Mouse (Mus musculus) Patski (cell line): ENCODE measurements around the gene Ulk4. TPM values are rescaled to one million over a fixed set of nuclear protein-coding genes. Genes with fewer than 3 reads are reported as not detected.
"Not testable (repeated sequence)": the region's sequence is repeated elsewhere in the genome, so short reads cannot be mapped to it uniquely, and the experiment has no call there.

Experiments
- ATAC-seq: fragments of 100-300 bp; one replicate; pipeline ENCODE4 v1.8.0; 2021
- CTCF ChIA-PET: fragments of 350-600 bp; sonication (Branson Sonifier 250); formaldehyde crosslinking; loops from one replicate; lab custom pipeline; 2022; ENCODE audit warnings: inconsistent platforms; lab: Charles Lee
- POLR2A ChIA-PET: fragments of 350-600 bp; sonication (Branson Sonifier 250); formaldehyde crosslinking; loops from one replicate; lab custom pipeline; 2022; ENCODE audit warnings: antibody characterized with exemption, inconsistent platforms; lab: Charles Lee
- DNase-seq: peaks from one replicate; pipeline ENCODE4 v3.0.0-alpha.2; 2011; ENCODE audit warnings: low read depth, low spot score
- H3K27me3 ChIP-seq: fragments of 371-371 bp; one replicate; pipeline ENCODE4 v1.5.1; 2021
- CTCF ChIP-seq: fragments of 100-300 bp; IDR thresholded peaks from one replicate; pipeline ENCODE4 v1.5.1; 2021
- in situ Hi-C: fragments of 300-500 bp; cut with MboI; formaldehyde crosslinking; loops from 3 replicates; pipeline ENCODE4 v1.11.1; 2018; ENCODE audit warnings: low pct_unique_long_range_greater_than_20kb, mixed read lengths
- polyA plus RNA-seq: library from polyadenylated mRNA; unstranded; gene quantifications from one replicate; pipeline ENCODE4 v1.2.3, GENCODE M21; 2021

Gene Ulk4
- polyA plus RNA-seq, 1 experiment from 2014 or later: 6.2 TPM

DNA sequence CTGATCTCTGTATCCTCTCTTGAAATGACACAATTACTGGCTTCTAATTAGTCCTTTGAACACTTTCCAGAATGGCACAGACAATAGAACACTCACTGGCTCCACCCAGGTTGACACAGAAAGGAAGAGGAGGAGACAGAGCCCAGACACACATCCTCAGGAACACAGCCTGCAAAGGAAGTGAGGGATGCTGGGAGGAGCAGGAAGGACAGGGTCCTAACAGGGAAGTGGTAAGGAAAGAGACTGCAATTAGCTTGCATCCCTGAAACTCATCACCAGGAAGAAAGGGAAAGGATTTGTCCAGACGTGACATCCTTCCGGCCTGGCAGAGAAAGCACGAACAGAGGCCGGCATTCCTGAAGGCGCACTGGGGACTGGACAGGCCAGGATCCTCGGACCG, 218.9 kb downstream of the Ulk4 start:
- H3K27me3 ChIP-seq: no peaks in the 10 kb centered on the region
- TF ChIP-seq CTCF: no peak
- POLR2A ChIA-PET: no interaction called here
- ATAC-seq: no peak
- CTCF ChIA-PET: interaction anchor here (1.6 kb wide), 1 partner anchor 15 kb away, joined by 6 read pairs; no protein-coding TSS in a partner anchor
- DNase-seq: no peak
- in situ Hi-C loops: no loop called here

DNA sequence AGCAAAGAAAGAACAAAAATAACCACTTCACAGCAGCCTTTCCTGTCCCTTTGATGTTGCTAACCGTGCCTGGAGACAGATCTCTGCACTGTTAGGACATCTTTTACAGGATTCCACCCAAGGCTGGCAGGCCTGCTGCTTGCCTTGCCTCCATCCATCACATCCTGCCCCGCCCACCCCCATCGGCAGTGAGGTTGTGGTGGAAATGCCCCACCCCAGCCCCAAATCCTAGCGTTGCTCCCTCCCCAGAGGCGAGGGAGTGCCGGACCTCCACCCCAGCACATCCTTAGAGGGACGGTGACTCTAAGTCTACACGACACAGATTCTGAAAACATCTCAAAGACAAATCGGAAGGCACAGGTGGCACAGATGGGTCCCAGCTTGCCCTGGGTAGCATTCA, 219.6 kb downstream of the Ulk4 start:
- CTCF ChIA-PET: no interaction called here

DNA sequence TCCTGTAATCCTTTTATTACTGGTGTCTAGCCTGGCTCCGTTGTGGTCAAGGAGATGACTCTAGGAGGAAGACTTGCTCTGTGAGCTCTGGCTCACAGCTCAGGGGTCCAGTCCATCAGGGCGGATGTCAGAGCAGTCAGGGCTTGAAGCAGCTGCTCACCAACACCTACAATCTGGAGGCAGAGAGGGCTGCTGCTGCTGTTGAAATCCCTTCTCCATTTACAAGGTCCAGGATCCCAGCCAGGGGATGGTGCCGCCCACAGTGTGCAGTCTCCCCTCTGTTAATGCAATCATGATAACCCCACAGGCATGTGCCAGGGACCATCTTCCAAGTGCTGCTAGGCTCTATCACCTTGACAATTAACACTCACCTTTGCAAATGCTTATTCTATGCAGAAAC, 220.5 kb downstream of the Ulk4 start:
- H3K27me3 ChIP-seq: no peaks in the 10 kb centered on the region
- ATAC-seq: no peak
- no peak for DNase-seq
- ChIA-PET CTCF (no interaction called here), POLR2A (no interaction called here)
- no peak for TF ChIP-seq CTCF
- in situ Hi-C loops: no loop called here

More for the DNA sequence above, 219.6 kb downstream of the Ulk4 start:
- no peaks in the 10 kb centered on the region for H3K27me3 ChIP-seq
- DNase-seq (no peak), ATAC-seq (no peak)
- POLR2A ChIA-PET: no interaction called here
- in situ Hi-C loops: no loop called here
- TF ChIP-seq CTCF: no peak

DNA sequence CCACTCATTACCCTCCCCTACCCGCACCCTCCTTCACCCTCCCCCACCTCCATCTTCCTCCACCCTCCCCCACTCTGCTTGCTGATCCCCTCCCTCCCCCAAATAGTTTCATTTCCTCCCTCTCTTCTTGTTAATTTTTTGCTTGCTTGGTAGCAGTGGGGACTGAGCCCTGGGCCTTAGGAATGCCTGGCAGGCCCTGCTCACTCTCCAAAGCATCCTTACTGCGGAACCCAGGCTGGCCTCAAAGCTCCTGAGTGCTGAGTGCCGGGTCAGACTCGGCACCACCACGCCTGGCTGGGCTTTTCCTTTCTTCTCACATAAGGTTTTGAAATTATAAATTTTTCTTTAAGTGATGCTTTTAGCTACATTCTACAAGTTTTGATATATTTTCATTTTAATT, 221.0 kb downstream of the Ulk4 start:
- DNase-seq: no peak
- in situ Hi-C loops: no loop called here
- TF ChIP-seq CTCF: no peak
- ChIA-PET CTCF (no interaction called here), POLR2A (interaction anchor here (0.5 kb wide), 1 partner anchor 10 kb away, joined by 3 read pairs; no protein-coding TSS in a partner anchor)
- no peak for ATAC-seq
- no peaks in the 10 kb centered on the region for H3K27me3 ChIP-seq

DNA sequence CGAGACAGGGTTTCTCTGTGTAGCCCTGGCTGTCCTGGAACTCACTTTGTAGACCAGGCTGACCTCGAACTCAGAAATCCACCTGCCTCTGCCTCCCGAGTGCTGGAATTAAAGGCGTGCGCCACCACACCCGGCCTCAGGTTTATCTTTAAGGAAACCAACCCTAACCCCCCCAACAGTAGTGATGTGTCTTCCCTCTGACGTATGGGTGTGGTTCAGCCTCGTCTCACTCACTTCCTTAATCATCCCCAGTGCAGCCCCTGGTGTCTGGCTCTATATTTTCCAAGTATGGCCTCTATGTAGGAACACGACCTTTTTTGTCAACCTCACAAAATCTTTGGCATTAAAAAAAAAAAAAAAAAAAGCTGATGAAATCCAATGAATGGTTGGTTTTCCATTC, 231.3 kb downstream of the Ulk4 start:
- ChIA-PET CTCF (interaction anchor here (1.0 kb wide), 1 partner anchor 446 kb away, joined by 3 read pairs; no protein-coding TSS in a partner anchor), POLR2A (interaction anchor here (0.6 kb wide), 1 partner anchor 10 kb away, joined by 3 read pairs; no protein-coding TSS in a partner anchor)
- DNase-seq, in situ Hi-C loops, ATAC-seq, H3K27me3 ChIP-seq: not testable (repeated sequence)

DNA sequence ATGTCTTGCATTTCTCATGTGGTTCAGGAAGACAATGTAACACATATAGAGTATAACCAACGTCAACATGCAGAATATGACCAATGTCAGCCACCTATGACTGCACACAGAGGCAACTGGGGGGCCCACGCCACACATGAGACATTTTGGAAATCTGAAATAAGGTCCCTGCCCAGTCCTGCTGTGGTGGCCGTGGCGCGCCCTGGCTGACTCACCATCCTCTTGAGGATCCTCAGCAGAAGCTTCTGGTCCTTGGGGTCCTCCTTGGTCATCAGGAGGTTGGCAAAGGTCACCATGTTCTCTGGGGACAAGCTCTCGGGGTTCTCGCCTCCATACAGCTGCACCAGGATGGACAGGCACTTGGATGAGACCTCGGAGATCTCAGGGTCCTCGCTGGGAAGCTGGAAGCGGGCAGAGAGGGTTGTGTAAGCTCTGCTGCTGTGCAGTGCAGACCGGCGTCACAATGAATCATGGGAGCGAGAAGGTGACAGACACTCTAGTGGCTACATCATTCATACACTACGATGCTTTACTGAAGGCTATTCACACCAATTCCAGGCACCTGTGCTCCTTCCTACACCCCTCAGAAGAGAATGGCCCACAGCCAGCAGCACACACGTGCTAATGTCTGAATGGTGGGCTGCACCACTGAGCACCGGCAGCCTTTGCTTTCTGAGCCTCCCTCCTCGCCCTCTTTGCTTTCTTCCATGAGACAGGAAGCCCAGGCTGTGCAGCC, 232.4 kb downstream of the Ulk4 start:
- ChIA-PET POLR2A (no interaction called here), CTCF (interaction anchor here (1.0 kb wide), 1 partner anchor 445 kb away, joined by 3 read pairs; no protein-coding TSS in a partner anchor)
- no peak for TF ChIP-seq CTCF
- no peak for ATAC-seq
- in situ Hi-C loops: no loop called here
- no peaks in the 10 kb centered on the region for H3K27me3 ChIP-seq
- DNase-seq: no peak

DNA sequence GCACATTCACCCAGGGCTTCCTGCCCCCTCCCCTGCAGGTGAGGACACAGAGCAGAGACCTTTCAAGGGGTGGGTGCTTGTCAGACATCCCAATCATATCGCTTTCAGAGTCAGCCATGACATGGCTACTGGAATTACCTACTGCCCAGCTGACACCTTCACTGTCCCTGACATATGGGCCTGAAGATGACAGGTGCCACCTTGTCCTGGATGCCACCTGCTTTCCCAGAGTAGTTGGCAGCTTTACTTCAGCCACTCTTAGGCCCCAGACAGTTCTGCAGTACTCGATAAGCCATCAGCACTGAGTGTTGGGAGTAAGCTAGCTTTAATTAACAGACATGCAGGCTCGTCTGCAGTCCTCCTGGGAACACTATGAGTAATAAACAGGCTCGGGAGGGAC, 234.0 kb downstream of the Ulk4 start:
- ChIA-PET POLR2A (no interaction called here), CTCF (no interaction called here)
- in situ Hi-C loops: no loop called here
- no peaks in the 10 kb centered on the region for H3K27me3 ChIP-seq
- no peak for DNase-seq
- no peak for TF ChIP-seq CTCF
- no peak for ATAC-seq

DNA sequence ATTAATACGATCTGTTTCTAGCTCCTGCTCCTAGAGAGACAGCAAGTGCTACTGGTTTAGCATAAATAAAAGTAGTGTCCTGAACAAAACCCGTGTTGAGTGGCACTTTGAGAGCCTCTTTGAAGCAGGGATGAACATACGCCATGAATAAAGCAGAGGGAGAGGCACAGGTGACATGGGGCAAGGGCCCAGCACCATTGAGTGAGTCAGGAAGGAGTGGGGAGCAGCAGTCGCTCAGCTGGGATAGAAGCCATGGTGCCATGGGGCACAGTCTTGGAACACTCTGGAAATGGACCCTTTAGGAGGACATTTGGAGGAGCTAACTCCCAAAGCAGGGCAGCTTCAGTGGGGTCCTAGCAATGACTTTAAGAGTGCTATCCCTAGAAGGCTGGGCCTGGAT, 238.6 kb downstream of the Ulk4 start:
- in situ Hi-C loops: no loop called here
- CTCF ChIA-PET: interaction anchor here (1.9 kb wide), 1 partner anchor 35 kb away, joined by 4 read pairs; no protein-coding TSS in a partner anchor

DNA sequence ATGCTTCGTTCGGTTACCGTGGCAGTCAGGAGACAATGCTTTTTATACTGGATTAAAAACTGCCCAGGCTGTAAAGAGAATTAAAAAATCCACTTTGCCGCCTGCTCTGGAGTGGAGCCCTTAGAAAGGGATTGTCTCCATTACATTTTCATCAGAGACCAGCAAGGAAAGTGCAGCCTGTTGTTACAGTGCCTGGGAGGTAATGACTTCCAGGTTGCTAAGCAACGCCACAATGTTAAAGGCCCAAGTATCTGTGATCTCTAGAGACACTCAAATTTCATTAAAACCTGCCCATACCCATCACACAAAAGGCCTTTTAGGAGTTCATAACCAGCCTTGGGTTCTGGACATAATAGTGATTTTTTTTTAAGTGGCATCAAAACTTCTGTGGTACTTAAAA, 239.0 kb downstream of the Ulk4 start:
- H3K27me3 ChIP-seq: no peaks in the 10 kb centered on the region
- POLR2A ChIA-PET: no interaction called here
- DNase-seq: no peak
- CTCF ChIA-PET: interaction anchor here (1.9 kb wide), 1 partner anchor 35 kb away, joined by 4 read pairs; no protein-coding TSS in a partner anchor
- in situ Hi-C loops: no loop called here
- TF ChIP-seq CTCF: no peak
- no peak for ATAC-seq

More for the DNA sequence above, 238.6 kb downstream of the Ulk4 start:
- POLR2A ChIA-PET: no interaction called here
- no peaks in the 10 kb centered on the region for H3K27me3 ChIP-seq
- ATAC-seq (no peak), DNase-seq (no peak)
- no peak for TF ChIP-seq CTCF

DNA sequence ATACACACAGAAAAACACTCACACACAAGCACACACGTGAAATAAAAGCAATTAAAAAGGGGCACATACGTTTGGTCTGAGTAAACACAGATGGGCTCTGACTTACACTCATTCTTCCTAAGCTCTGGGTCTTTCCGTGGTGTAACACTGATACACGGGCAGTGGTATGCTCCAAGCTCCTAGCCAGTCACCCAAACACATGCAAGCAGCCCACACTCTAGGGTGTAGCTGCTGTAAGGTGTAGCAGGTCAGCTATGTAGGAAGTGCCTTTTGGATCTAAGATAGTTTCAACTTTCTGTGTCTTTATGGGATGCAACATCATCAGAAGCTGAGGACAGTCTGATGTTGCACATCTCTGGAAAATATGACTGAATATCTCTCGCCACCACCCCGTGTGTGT, 241.7 kb downstream of the Ulk4 start:
- CTCF ChIA-PET: no interaction called here
- no peaks in the 10 kb centered on the region for H3K27me3 ChIP-seq
- no peak for TF ChIP-seq CTCF
- DNase-seq (no peak), ATAC-seq (no peak)
- POLR2A ChIA-PET: no interaction called here
- in situ Hi-C loops: no loop called here

DNA sequence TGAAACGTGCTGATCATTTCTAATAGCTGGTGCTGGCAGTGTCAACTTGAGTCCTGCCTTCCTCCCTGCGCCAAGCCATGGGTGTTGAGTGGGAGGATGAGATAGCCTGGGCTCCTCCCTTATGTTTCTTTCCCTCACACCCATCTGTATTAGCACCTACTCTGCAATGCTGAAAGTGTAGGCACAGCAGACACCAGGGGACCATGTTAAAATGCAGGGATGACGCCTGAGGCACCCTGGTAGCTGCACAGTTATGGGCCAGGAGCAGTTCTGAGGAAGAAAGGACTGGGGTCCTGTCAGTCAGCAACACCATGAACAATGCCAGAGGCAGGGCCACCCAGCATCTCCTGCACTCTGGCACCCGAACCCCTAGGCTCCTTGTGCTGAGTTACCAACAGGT, 243.4 kb downstream of the Ulk4 start:
- H3K27me3 ChIP-seq: no peaks in the 10 kb centered on the region
- in situ Hi-C loops: no loop called here
- TF ChIP-seq CTCF: no peak
- CTCF ChIA-PET: interaction anchor here (0.6 kb wide), 1 partner anchor 143 kb away, joined by 4 read pairs; no protein-coding TSS in a partner anchor
- POLR2A ChIA-PET: no interaction called here
- DNase-seq (no peak), ATAC-seq (no peak)
